In genomic region chr10:58855814-58856213, GRCm38 (mm10) we compare ENCODE assay signal across 18 mouse cellular contexts. TPM values are rescaled to one million over a fixed set of nuclear protein-coding genes. Genes with fewer than 3 reads are reported as not detected.
"Had no signal": no experiment of that assay in that cellular context is flagged by ENCODE, and none has a peak within 500 bp of the region (broad histone marks: within the 10 kb centered on the region; RNA-seq: fewer than 3 reads in every experiment).

No protein-coding gene starts in this region.

- DNase-seq: kidney, adult 2 months; kidney, postnatal 25 days; layer of hippocampus, adult 9-11 months; liver; midbrain, embryonic 14.5 days; retina, postnatal 1 day; thymus, adult 18-20 months; thymus, postnatal 36 days had no signal

- H3K27ac ChIP-seq: kidney, postnatal 0 days; layer of hippocampus, adult 2 months; liver, embryonic 12.5 days; liver, embryonic 15.5 days; midbrain, embryonic 10.5 days had no signal

- H3K36me3 ChIP-seq: limb, embryonic 10.5 days; limb, embryonic 13.5 days; liver, embryonic 12.5 days; liver, embryonic 15.5 days; midbrain, embryonic 10.5 days had no signal

- H3K27me3 ChIP-seq: limb, embryonic 13.5 days; liver, embryonic 12.5 days; liver, embryonic 15.5 days; megakaryocyte, embryonic 14.5 days had no signal

- ATAC-seq: intestine, postnatal 0 days; liver, embryonic 12.5 days had no signal

- H3K9ac ChIP-seq: limb, embryonic 13.5 days; liver, embryonic 12.5 days; liver, embryonic 15.5 days had no signal

- H3K4me1 ChIP-seq: liver, embryonic 12.5 days; liver, embryonic 15.5 days; megakaryocyte, embryonic 14.5 days had no signal

- H3K9me3 ChIP-seq: limb, embryonic 10.5 days; limb, embryonic 13.5 days; liver, embryonic 12.5 days; liver, embryonic 15.5 days; megakaryocyte, embryonic 14.5 days; midbrain, embryonic 10.5 days had no signal

- H3K4me2 ChIP-seq: limb, embryonic 13.5 days; liver, embryonic 12.5 days; liver, embryonic 15.5 days had no signal

- H3K4me3 ChIP-seq: layer of hippocampus, adult 2 months; limb, embryonic 10.5 days; limb, embryonic 13.5 days; liver, embryonic 12.5 days; liver, embryonic 15.5 days; megakaryocyte, embryonic 14.5 days; midbrain, embryonic 10.5 days had no signal

RNA-seq across cellular contexts. Expression of gene Sh3rf3, which starts 42.7 kb away (rescaled TPM):
- total RNA-seq: neutrophil, adult 5-6 weeks had no signal
- polyA plus RNA-seq: liver, embryonic 12.5 days had no signal
